Mouse (Mus musculus) Muller cell, postnatal 12 days (primary cell): ENCODE measurements around the gene Camkk1.

Experiments used
- DNase-seq: peaks from one replicate; pipeline ENCODE4 v3.0.0-alpha.2; 2015; ENCODE audit errors: inconsistent ontology term

Gene Camkk1

DNA sequence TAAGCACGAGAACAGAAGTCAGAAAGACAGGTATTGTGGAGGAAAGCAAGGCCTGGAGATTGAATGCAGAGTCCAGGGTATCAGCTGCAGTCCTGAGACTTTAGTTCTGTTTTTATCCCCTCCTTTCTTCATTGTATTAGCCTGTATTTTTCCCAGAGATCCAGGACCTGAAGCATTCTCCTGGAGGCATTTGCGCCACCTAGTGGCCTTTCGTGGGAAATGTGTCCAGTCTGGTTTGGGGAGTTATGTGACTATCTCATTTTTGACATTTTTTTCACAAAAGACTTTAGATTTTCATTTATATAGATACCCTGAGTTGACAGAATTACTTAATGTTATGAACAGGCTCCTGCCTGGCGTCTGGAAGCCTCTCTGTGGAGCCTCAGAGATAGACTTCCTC, 30.5 kb downstream of the Camkk1 start:
- DNase-seq: peak; percentile 89

DNA sequence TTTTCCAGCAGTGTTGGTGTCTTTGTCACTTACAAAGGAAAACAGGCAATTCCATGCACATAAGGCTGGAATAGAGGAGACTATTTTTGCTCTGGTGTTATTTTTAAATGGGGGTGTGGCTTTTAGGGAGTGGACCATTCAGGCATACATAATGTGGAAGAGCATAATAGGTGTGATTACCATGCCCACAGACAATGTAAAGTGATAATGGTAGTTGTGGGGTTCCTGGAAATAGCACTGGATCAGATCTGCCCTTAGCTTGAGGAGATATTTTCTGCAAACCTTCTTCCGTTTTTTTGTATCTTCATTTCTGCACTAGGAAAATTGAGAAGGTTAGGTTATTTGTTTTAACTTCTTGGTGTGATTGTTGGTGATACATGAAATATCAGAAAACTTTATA, 34.0 kb downstream of the Camkk1 start:
- no peak for DNase-seq

DNA sequence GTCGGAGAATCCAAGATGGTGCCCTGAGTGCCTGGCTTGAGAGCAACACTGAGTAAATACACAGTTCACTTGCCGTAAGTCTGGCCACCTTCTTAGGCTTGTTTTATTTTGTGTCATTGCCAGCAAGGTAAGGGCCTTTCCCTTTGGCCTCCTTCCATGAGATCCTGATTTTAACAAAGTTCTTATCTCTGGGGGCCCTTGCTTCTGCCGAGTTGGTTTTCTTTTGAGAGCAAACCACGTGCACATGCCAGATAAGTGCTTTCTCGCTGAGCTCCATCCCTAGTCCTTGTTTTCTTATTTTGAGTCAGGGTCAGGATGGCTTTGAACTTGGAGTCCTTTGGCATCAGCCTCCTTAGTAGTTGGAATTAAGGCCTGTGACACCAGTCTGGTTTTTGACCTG, 38.9 kb downstream of the Camkk1 start:
- no peak for DNase-seq

DNA sequence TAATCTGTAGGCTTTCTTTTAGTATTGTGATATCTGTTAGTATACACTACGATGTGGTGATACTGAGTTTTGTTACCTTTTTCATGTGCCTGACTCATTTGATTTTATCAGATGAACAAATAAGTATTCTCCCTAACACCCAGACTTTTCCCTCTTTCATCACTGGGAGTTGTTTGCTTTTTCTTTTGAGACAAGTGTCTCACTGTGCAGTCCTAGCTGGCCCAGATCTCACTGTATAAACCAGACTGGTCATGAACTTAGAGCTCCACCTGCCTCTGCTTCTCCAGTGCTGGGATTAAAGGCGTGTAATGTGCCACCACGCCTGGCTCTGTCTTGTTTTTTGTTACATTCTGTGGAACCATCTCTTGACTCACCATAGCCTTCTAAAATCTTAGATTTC, 40.8 kb downstream of the Camkk1 start:
- DNase-seq: no peak

DNA sequence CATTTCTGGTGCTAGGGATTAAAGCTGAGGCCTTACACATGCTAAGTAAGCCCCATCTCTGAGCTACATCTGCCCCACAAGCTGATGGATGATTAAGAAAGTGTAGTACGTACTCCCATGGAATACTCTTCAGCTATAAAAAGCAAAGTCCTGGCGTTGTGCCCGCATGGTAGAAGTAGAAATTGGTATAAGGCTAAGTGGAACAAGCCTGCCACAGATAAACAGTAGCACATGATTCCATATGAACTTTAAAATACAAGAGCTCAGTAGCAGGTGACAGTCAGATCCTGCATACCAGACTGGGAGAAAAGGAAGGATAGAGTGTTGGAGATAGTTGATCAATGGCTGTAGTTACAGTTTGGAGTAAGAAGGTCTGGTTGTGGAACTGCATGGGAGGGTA, 42.6 kb downstream of the Camkk1 start:
- no peak for DNase-seq

DNA sequence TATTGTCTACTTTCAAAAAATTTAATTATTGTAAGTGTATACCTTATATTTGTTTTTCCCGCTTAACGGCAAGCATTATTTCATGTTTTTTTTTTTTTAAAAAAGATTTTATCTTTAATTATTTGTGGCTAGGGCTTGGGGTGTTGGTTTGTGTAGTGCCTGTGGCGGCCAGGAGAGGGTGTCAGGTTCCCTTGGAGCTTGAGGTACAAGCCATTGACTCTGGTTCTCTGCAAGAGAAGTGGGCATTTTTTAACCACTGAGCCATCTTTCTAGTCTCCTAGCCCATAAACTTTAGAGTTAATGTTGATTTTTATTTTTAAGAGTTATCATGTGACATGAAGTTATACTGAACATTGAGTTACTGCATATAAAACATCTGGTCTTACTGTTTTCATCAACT, 53.0 kb downstream of the Camkk1 start:
- DNase-seq: peak; percentile 35

DNA sequence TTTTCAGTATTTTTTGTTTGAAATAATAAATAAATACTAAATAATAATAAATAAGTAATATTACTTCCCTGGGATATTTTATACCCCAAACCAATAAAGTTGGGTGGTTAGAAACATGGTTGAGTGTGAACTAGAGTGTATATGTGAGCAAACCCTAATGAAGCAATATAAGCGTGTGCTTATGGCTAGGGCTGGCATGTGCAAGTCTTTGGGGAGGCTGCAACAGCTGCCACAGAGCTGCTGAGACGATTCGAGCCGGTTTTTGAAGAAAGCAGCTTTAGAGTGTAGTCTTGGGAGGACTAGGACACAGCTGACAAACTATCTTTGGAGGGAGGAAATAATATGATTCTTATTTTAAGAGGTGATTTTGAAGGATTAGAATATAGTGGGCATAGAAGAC, 57.5 kb downstream of the Camkk1 start:
- DNase-seq: no peak

DNA sequence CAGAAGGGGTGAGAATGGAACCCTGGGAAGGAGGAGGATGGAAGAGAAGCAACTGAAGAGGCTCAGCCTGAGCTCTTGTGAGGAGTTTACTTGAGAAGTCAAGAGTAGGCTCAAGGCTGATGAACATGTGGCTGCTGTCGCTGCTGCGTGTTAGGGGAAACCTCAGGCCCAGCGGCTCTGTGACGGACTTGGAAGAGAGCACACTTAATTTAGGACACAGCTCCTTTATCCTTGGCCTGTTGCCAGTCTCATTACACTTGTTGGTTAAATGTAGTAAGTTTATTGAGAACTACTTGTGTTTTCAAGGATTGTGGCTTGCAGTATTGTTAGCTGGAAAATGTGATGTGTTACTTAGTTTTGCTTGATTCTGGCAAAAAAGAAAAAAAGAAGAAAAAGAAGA, 57.9 kb downstream of the Camkk1 start:
- no peak for DNase-seq

DNA sequence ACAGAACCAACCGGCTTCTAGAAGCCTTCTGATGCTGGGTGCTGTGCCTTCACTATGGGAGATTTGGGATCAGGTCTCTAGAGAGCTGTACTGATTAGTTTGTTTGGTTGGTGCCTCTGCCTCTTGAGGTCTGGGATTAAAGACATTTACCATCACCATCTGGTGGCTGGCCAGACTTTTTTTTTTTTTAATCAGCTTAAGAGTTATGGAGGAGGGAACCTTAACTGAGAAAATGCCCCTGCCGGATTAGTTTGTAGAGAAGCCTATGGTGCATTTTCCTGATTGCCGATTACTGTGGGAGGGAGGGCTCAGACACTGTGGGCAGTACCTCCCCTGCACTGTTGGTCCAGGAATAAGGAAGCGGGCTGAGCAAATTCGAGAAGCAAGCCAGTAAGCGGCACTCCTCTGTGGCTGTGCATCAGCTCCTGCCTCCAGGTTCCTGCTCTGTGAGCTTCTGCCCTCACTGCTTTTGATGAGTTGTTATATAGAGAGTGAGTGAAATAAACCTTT, 58.5 kb downstream of the Camkk1 start:
- no peak for DNase-seq

DNA sequence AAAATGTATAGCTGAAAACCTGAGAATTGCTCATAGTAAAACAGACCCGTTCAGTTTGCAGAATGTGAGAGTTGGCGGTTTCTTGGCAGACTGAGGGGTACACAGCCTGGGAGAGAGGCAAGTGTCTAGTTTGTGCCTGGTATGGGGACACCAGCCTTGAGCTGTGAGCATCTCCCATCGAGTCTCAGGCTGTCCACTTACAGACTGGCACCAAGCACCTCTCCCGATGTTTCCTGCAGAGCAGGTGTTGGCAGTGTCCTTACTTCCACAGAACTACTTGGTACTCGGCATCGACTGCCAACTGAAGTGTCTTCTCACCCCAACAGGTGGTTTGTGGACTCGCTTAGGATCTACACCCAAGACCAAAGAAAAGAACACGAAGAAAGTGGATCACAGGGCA, 59.8 kb downstream of the Camkk1 start:
- DNase-seq: no peak

DNA sequence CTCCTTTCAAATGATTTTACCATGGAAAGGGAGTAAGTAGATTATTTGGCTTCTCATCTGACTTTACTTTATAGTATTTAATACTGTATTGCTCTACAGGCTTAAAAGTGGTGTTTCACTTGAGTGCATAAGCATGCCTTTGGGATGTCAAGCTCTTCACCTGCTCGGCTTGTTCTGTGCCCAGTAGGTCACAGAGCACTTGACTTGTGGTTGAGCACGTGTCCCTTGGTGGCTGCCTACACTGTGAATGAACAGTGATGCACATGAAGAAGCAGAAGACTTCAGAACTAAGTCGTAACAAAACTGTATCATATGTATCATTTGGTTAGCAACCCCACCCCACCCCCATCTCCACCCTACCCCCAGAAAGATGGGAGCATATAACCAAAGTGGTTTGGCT, 61.5 kb downstream of the Camkk1 start:
- DNase-seq: no peak

DNA sequence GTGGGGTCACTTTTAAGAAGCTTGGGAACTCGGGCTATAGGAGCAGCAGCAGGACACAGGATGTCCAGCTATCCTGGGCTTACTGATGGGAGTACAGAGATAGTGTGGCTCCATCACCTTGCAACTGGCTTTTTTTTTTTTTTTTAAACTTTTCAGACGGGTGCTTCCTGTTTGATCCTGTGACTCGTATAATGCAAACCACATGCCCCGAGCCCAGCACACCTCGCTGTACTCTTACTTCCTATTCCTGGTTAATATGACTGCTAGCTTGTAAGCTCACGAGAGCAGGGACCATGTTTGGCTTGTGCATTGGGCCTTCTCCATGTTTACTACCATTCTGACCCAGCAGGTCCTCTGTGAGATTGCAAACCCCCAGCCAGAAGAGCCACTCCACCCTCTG, 65.5 kb downstream of the Camkk1 start:
- no peak for DNase-seq

DNA sequence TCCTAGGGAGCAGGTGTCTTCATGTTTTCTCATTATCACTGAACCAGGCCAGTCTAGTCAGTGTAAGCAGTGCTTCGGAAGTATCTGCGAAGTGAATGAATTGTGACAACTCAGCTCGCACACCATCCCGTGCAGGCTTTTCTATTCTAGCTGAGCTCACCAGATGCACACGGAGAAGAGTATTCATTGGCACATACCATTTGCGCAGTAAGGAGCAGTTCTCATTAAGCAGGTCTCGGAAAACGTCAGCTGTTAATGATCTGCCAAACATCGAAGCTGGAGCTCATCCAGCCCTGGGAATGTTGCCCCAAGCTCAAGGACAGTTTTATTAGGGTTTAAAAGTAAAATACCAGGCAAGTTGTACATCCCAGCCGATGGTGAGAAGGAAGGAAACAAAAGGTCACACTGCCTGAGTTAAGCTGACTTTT, 66.0 kb downstream of the Camkk1 start:
- DNase-seq: peak; percentile 80

DNA sequence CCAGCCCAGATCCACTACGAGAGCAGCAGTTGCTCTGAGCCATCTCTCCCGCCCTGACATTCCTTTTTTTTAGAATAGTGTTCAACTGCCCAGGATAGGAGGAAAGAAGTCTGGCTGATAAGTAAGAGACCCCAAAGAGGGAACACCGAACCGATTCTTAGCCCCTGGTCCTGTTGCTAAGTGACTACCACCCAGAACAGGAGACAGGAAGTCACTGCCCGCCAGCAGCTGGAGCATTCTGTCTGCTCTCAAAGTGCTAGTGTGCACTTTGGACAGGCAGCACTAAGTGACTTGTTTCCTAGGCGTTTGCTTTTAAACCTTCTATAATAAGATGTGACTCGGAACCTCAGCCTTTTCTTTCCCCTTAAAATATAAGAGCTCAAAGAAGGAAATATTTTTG, 66.6 kb downstream of the Camkk1 start:
- peak; percentile 18 for DNase-seq

DNA sequence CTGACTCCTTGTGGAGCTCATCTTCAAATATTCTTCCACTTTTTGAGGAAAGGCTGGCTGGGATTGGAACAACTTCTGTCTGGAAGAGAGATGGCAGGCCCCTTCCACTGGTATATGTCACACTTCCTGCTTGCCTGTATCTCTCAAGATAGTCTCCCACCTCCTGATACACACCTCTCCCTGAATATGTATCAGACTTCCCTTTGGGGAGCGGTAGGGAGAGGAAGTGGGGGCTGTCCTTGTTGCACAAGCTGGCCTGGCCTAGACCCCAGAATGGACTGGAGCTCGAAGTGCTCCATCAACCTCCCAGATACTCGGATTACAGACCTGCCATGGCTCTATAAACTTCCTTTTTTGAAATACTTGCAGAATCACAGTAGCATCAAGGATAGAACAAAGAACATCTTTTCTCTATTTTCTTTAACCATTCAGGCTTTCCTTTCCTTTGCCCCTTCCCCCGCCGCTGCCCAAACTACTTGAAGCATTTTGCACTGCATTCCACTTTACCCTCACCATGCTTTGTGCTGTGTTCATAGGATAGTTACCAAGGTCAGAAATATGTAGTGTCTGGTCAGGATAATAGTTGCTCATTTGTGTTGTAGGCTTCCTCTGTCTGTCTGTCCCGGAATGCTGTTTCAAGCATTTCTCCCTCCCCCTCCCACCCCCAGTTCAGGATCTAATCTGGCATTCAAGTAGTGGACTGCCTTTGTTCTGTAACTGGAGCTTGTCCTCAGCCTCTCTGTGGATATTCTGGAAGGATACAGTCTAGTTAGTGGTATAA, 69.1 kb downstream of the Camkk1 start:
- DNase-seq: peak; percentile 95

DNA sequence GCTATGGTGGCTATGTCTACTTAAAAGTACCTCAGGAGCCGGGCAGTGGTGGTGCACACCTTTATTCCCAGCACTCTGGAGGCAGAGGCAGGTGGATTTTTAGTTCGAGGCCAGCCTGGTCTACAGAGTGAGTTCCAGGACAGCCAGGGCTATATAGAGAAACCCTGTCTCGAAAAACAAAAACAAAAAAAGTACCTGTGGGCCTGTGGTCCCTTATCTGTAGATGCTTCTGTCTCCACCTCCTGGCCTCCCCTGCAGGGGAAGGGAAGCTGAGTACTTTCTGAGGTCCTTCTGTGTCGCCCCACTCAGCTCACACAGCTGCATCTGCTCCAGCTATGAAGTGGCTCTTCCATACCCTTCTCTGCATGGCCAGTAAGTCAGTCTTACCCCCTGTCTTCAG, 71.5 kb downstream of the Camkk1 start, which contains the start of gene Itgae:
Gene Itgae (plus strand): TSS at position 301 of the 400 bp plus-strand sequence.
- no peak for DNase-seq

DNA sequence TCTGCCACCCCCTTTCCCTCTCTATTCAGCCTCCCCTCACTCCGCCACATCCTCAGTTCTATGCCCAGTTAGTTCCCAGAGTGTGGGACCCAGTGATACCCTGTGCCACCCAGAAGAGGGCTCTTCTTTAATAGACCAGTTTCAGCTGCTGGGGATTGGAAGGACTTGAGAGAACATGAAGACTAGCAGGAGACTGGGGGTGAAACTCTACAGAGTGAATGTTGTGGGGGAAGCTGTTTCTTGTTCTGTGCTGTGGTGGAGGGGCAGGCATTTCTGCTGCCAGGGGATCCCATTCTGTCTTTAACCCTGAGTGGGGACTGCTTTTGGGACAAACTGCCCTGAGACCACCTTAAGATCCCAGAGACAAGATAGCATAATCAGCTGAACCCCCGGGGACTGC, 72.0 kb downstream of the Camkk1 start:
- DNase-seq: no peak
